Mouse (Mus musculus): Measurements from ENCODE around the gene Pcdh15.

Pcdh15 gene

GRCm38 (mm10) chr10:73098966-73099845, at the start of gene Pcdh15:
TSS of gene Pcdh15 (plus strand) at chr10:73099342.
- DNase-seq (ENCODE audit: low spot score) = no peak

GRCm38 (mm10) chr10:73052074-73052473, 47.1 kb upstream of the Pcdh15 start:
- no peak for DNase-seq (ENCODE audit: low spot score)

- no peak for DNase-seq (ENCODE audit: low spot score)
Measured at GRCm38 (mm10) chr10:73059726-73060230, 39.4 kb upstream of the Pcdh15 start.

GRCm38 (mm10) chr10:73086703-73087102, 12.4 kb upstream of the Pcdh15 start:
- DNase-seq (ENCODE audit: low spot score) = no peak

- no peak for DNase-seq (ENCODE audit: low spot score)
Measured at GRCm38 (mm10) chr10:73096531-73097135, 2.5 kb upstream of the Pcdh15 start.

- no peak for DNase-seq (ENCODE audit: low spot score)
Measured at GRCm38 (mm10) chr10:73097176-73097575, 2.0 kb upstream of the Pcdh15 start.

GRCm38 (mm10) chr10:73097979-73098378, 1.2 kb upstream of the Pcdh15 start:
- peak; percentile 31 for DNase-seq (ENCODE audit: low spot score)

GRCm38 (mm10) chr10:73099846-73100241, 702 bp downstream of the Pcdh15 start:
- DNase-seq (ENCODE audit: low spot score) = no peak

- DNase-seq (ENCODE audit: low spot score) = no peak
Measured at GRCm38 (mm10) chr10:73103383-73103994, 4.3 kb downstream of the Pcdh15 start.

- no peak for DNase-seq (ENCODE audit: low spot score)
Measured at GRCm38 (mm10) chr10:73105893-73106292, 6.8 kb downstream of the Pcdh15 start.

- no peak for DNase-seq (ENCODE audit: low spot score)
Measured at GRCm38 (mm10) chr10:73137985-73138384, 38.8 kb downstream of the Pcdh15 start.

GRCm38 (mm10) chr10:73147543-73147942, 48.4 kb downstream of the Pcdh15 start:
- DNase-seq (ENCODE audit: low spot score) = no peak

- DNase-seq (ENCODE audit: low spot score) = no peak
Measured at GRCm38 (mm10) chr10:73147978-73148377, 48.8 kb downstream of the Pcdh15 start.

- no peak for DNase-seq (ENCODE audit: low spot score)
Measured at GRCm38 (mm10) chr10:73154544-73154943, 55.4 kb downstream of the Pcdh15 start.

- no peak for DNase-seq (ENCODE audit: low spot score)
Measured at GRCm38 (mm10) chr10:73161757-73162156, 62.6 kb downstream of the Pcdh15 start.

GRCm38 (mm10) chr10:73216001-73216400, 116.9 kb downstream of the Pcdh15 start:
- DNase-seq (ENCODE audit: low spot score) = no peak

- DNase-seq (ENCODE audit: low spot score) = no peak
Measured at GRCm38 (mm10) chr10:73242294-73242693, 143.2 kb downstream of the Pcdh15 start.

- DNase-seq (ENCODE audit: low spot score) = no peak
Measured at GRCm38 (mm10) chr10:73280438-73280837, 181.3 kb downstream of the Pcdh15 start.

- no peak for DNase-seq (ENCODE audit: low spot score)
Measured at GRCm38 (mm10) chr10:73296456-73296855, 197.3 kb downstream of the Pcdh15 start.

GRCm38 (mm10) chr10:73301951-73302350, 202.8 kb downstream of the Pcdh15 start:
- DNase-seq (ENCODE audit: low spot score) = no peak

GRCm38 (mm10) chr10:73306677-73307076, 207.5 kb downstream of the Pcdh15 start:
- DNase-seq (ENCODE audit: low spot score) = no peak

- DNase-seq (ENCODE audit: low spot score) = no peak
Measured at GRCm38 (mm10) chr10:73326861-73327260, 227.7 kb downstream of the Pcdh15 start.

- DNase-seq (ENCODE audit: low spot score) = no peak
Measured at GRCm38 (mm10) chr10:73333426-73333825, 234.3 kb downstream of the Pcdh15 start.
